Mouse (Mus musculus): ENCODE data around the gene Grb10.

DNA sequence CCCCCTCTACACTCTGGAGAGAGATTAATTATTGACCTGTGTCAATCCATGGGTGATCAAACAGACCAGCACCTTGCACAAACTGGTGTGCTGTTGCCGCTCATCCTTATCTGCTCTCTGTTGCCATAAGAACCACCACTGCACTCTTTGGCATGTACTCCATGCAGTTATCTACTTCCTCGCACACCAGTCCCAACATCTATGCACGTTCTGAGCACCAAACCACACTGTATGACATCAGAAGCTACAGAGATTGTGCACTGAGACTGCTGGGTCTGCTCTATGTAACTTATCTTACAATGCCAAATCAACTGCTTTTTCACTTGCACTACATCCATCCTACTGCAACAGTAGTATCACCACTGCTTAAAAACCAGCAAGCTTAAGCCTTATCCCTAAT, 28.4 kb downstream of the Grb10 start:
- TF ChIP-seq CTCF (IDR thresholded peaks at IDR 0.05; ENCODE audit: low read depth, low read length) (no peak), POLR2AphosphoS5 (IDR thresholded peaks at IDR 0.05; ENCODE audit: insufficient replicate concordance, low read depth, low read length) (no peak), GATA1 (IDR thresholded peaks at IDR 0.05; ENCODE audit: borderline replicate concordance, low read length) (no peak)
